Mouse (Mus musculus): ENCODE results near the gene AC161166.1.
"Not testable (repeated sequence)": the region's sequence is repeated elsewhere in the genome, so short reads cannot be mapped to it uniquely, and the experiment has no call there.

The AC161166.1 gene

DNA sequence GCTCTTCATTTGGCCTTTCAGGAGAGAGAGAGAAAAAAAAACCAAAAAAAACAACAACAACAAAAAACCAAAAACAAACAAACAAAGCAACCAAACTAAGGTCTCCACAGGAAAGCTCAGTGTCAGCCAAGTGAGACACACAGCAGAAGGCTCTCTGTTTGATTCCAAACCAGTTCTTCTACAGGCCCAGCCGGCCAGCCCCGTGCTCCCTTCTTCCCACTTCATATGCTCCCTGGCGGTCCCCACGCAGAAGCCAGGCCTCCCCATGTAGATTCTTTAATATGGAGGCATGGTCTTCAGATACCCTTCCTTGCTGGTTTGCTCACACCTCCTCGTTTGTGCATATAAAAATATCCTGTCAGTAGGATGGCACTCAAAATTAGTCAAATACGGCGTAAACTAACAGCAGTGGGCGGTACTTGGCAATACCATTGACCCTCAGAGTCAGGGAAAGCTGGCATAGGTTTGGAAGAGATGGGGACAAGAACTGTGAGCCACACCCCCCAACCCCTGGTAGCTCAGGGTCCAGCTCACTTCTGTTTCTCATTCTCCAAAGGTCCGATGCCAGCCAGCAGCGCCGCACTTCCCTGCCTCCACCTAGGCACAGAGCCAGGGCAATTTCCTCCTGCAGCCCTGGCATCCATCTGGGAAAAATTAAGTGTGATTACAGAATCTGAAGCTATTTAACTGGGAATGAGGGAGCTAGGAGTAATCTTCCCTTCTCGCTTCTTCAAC lies 13.6 kb upstream of the AC161166.1 start:
- in situ Hi-C loops (cut with MboI, MseI) = no loop called here

DNA sequence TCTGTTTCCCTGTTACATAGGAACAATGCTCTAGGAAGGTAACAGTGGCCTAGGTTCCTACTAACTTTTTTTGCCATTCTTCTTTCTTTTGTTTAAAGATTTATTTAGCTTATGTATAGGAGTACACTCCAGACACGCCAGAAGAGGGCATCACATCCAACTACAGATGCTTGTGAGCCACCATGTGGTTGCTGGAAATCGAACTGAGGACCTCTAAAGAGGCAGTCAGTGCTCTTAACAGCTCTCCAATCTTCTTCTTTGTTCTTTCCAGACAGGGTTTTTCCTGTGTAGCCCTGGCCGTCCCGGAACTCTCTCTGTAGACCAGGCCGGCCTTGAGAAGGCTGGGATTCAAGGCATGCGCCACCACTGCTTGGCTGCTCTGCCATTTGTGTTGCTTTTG lies 12.7 kb upstream of the AC161166.1 start:
- in situ Hi-C loops (cut with MboI, MseI) = no loop called here

GRCm38 (mm10) chr7:24523723-24524122 lies 11.5 kb upstream of the AC161166.1 start:
- in situ Hi-C loops (cut with MboI, MseI) = no loop called here

- in situ Hi-C loops (cut with MboI, MseI) = no loop called here
These were observed 10.6 kb upstream of the AC161166.1 start for GRCm38 (mm10) chr7:24522805-24523204.

- in situ Hi-C loops (cut with MboI, MseI) = not testable (repeated sequence)
These were observed 7.8 kb upstream of the AC161166.1 start for GRCm38 (mm10) chr7:24520054-24520453.

DNA sequence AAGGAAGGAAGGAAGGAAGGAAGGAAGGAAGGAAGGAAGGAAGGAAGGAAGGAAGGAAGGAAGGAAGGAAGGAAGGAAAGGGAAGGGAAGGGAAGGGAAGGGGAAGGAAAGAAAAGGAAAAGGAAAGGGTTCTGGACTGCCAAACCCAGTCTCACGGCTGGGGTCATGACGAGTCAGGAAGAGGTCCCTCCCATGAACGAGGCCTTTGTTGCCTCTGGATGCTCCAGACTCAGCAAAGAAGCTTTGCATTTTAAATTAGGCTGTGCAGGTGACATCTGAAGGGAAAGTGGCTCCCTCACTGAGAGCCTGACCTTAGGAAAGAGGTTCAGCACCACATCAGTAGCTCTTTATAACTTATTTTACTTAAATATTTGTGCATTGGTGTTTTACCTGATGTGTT lies 6.9 kb upstream of the AC161166.1 start:
- in situ Hi-C loops (cut with MboI, MseI) = loop anchor here in 1 of 2 experiments (5.0 kb wide), 1 partner anchor 33 kb away; no protein-coding TSS in a partner anchor

DNA sequence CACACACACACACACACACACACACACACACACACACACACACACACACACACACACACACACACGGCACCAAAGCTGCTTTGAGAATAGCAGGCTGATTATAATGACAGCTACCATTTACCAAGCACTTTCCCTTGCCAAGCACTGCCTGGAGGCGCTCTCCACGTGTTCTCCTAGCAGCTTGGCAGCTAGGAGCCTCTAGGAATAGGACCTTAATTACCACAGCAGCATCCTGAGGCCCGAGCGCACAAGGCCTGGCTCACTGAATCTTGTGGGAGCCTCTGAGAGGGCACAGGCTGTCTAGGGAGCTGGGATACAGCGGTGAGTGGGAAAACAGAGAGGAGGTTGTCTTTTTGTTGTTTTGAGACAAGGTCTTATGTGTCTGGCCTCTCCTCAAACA lies 5.4 kb upstream of the AC161166.1 start:
- in situ Hi-C loops (cut with MboI, MseI) = loop anchor here in 1 of 2 experiments (5.0 kb wide), 1 partner anchor 35 kb away; no protein-coding TSS in a partner anchor

- in situ Hi-C loops (cut with MboI, MseI) = loop anchor here in 1 of 2 experiments (5.0 kb wide), 1 partner anchor 35 kb away; no protein-coding TSS in a partner anchor
These were observed 4.8 kb upstream of the AC161166.1 start for GRCm38 (mm10) chr7:24517077-24517476.

DNA sequence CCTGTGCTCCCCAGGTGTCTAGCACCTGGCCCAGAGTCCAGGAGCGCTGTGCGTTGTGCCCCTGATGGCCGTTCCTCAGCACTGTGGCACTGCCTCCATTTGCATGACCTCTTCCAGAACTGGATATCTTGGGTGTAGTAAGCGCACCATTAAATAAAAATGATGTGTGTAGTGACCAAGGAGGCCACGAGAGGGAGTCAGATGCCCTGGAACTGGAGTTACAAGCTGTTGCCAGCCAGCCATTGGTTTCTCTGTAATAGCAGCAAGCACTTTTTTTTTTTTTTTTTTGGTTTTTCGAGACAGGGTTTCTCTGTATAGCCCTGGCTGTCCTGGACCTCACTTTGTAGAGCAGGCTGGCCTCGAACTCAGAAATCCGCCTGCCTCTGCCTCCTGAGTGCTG lies 4.1 kb upstream of the AC161166.1 start:
- in situ Hi-C loops (cut with MboI, MseI) = loop anchor here in 1 of 2 experiments (5.0 kb wide), 1 partner anchor 36 kb away; no protein-coding TSS in a partner anchor

GRCm38 (mm10) chr7:24507726-24508114 lies 4.5 kb downstream of the AC161166.1 start:
- in situ Hi-C loops (cut with MboI, MseI) = no loop called here

- in situ Hi-C loops (cut with MboI, MseI) = no loop called here
These were observed 5.2 kb downstream of the AC161166.1 start, which contains the start of gene Zfp428 for GRCm38 (mm10) chr7:24506838-24507725. Zfp428 (plus strand) TSS chr7:24507006.

GRCm38 (mm10) chr7:24506476-24506837 lies 5.8 kb downstream of the AC161166.1 start:
- in situ Hi-C loops (cut with MboI, MseI) = no loop called here

DNA sequence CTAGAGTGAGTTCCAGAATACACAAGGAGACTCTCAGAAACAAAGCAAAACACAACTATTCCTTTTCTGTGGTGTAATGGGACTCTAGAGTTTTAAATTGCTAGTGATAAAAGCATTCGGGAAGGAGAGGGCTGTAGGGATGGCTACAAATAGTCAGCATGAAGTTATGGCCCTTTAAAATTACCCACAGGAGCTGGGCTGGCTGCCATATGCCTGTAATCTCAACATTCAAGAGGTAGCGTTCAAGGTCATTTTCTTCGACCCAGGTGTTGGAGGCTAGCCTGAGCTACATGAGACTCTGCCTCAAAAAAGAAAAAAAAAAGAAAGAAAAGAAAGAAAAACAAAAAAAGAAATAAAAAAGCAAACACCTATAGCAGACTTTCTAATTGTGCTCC lies 6.2 kb downstream of the AC161166.1 start:
- in situ Hi-C loops (cut with MboI, MseI) = no loop called here

DNA sequence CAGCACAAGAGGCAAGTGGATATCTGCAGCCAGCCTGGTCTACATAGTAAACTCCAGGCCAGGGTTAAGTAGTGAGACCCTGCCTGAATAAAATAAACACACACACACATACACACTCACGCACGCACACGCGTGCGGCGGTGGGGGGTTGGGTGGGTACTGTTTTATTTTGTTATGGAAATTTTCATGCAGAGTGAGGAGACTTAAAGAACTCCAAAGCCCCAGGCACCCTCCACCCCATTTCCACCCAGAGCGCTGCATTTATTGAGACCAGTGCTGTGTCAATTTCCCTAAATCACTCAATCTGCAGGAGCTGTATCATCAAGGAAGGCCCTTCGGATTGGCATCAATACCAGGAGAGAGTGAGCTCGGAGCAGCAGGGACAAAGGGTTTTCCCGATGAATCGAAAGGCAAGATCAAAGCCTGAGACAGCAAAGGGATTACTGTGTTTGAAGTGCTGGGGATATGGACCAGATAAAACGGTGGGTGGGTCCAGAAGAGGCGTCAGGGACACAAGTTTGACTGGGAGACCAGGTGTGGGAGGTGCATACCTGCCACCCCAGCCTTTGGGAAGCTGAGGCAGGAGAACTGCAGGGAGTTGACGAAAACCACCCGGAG lies 6.7 kb downstream of the AC161166.1 start:
- in situ Hi-C loops (cut with MboI, MseI) = no loop called here

GRCm38 (mm10) chr7:24504868-24505267 lies 7.4 kb downstream of the AC161166.1 start:
- in situ Hi-C loops (cut with MboI, MseI) = no loop called here

DNA sequence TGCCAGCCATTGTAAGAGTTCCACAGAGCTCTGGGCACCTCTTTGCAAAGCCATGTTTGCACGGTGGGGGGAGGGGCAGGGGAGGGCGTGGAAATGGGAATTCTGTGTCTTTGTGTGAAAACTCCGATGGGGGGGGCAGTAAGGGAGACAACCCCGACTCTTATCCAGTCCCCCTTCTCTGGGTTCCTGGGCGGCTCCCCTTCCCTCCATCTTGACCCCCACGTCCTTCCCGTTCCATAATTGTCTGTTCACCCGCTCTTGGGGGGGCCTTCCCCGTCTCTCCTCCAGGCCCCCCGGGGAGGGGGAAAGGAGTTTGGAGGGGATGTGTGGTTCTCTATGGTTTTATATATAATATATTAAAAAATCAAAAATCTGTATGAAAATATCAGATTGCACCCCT lies 8.3 kb downstream of the AC161166.1 start:
- in situ Hi-C loops (cut with MboI, MseI) = no loop called here

- in situ Hi-C loops (cut with MboI, MseI) = no loop called here
These were observed 10.8 kb downstream of the AC161166.1 start for GRCm38 (mm10) chr7:24501492-24501891.

GRCm38 (mm10) chr7:24500929-24501328 lies 11.3 kb downstream of the AC161166.1 start:
- in situ Hi-C loops (cut with MboI, MseI) = no loop called here

- in situ Hi-C loops (cut with MboI, MseI) = no loop called here
These were observed 12.2 kb downstream of the AC161166.1 start for GRCm38 (mm10) chr7:24499856-24500577.

- in situ Hi-C loops (cut with MboI, MseI) = no loop called here
These were observed 24.0 kb downstream of the AC161166.1 start for GRCm38 (mm10) chr7:24488303-24488702.

- in situ Hi-C loops (cut with MboI, MseI) = no loop called here
These were observed 24.9 kb downstream of the AC161166.1 start for GRCm38 (mm10) chr7:24487403-24487802.

Measured in T-helper 17 cell (primary cell).